Mouse (Mus musculus) C2C12 (cell line): ENCODE results near the gene Gm48551.

Experiments used
- CTCF ChIP-seq: IDR thresholded peaks from one replicate; pipeline ENCODE4 v1.5.1; 2011; ENCODE audit not compliant: control insufficient read depth, insufficient read depth, insufficient read length
- USF1 ChIP-seq: IDR thresholded peaks from one replicate; pipeline ENCODE4 v1.6.1; 2011; ENCODE audit warnings: low read depth, mild to moderate bottlenecking, control low read depth, moderate library complexity

GRCm38 (mm10) chr10:81375322-81375721, 8.9 kb upstream of the Gm48551 start:
- TF ChIP-seq CTCF (no peak), USF1 (no peak)
